Mouse (Mus musculus): ENCODE measurements around the gene Ggt1. TPM values are rescaled to one million over a fixed set of nuclear protein-coding genes. Genes with fewer than 3 reads are reported as not detected.

Ggt1 gene
- polyA plus RNA-seq, 1 experiment from 2014 or later, result 1.8 TPM

- no peak for ATAC-seq (ENCODE audit: low FRiP score)
- WGBS, result 73% methylated on average over 13 of the region's 13 CpGs
- H3K36me3 ChIP-seq, result peaks cover 49% of the 10 kb centered on the region
- H3K9me3 ChIP-seq, result no peaks in the 10 kb centered on the region
- no peak overlapping the region for H3K4me3 ChIP-seq
- peaks cover 33% of the 10 kb centered on the region for H3K4me1 ChIP-seq (replicated peaks)
- no peaks in the 10 kb centered on the region for H3K27me3 ChIP-seq
- no peak overlapping the region for H3K27ac ChIP-seq
- no peak overlapping the region for H3K4me2 ChIP-seq
- no peak overlapping the region for H3K9ac ChIP-seq
Observed at GRCm38 (mm10) chr10:75552701-75553450, 8.5 kb upstream of the Ggt1 start.

GRCm38 (mm10) chr10:75554090-75554489 is 7.3 kb upstream of the Ggt1 start:
- Histone ChIP-seq H3K9ac (no peak overlapping the region), H3K4me3 (no peak overlapping the region), H3K27me3 (no peaks in the 10 kb centered on the region), H3K4me1 (replicated peaks) (peaks cover 41% of the 10 kb centered on the region), H3K4me2 (no peak overlapping the region), H3K36me3 (peaks cover 49% of the 10 kb centered on the region), H3K9me3 (no peaks in the 10 kb centered on the region), H3K27ac (no peak overlapping the region)
- WGBS, result 96% methylated on average over 8 of the region's 8 CpGs
- ATAC-seq (ENCODE audit: low FRiP score), result no peak

- 74% methylated on average over 6 of the region's 6 CpGs for WGBS
- no peak for ATAC-seq (ENCODE audit: low FRiP score)
- Histone ChIP-seq H3K27me3 (peaks cover 1% of the 10 kb centered on the region), H3K9ac (no peak overlapping the region), H3K9me3 (no peaks in the 10 kb centered on the region), H3K4me2 (no peak overlapping the region), H3K36me3 (peaks cover 49% of the 10 kb centered on the region), H3K27ac (peak overlapping the region; percentile 71), H3K4me1 (replicated peaks) (peaks cover 53% of the 10 kb centered on the region), H3K4me3 (no peak overlapping the region)
Observed at GRCm38 (mm10) chr10:75555557-75555956, 5.8 kb upstream of the Ggt1 start.

GRCm38 (mm10) chr10:75556026-75556425 is 5.4 kb upstream of the Ggt1 start:
- peaks cover 6% of the 10 kb centered on the region for H3K27me3 ChIP-seq
- H3K4me3 ChIP-seq, result no peak overlapping the region
- 0 out of 2 replicates have a peak overlapping the region, but pooled peaks have one; percentile 24 for H3K9ac ChIP-seq
- H3K36me3 ChIP-seq, result peaks cover 49% of the 10 kb centered on the region
- ATAC-seq (ENCODE audit: low FRiP score), result peak; percentile 44
- 26% methylated on average over 9 of the region's 9 CpGs for WGBS
- H3K9me3 ChIP-seq, result no peaks in the 10 kb centered on the region
- no peak overlapping the region for H3K4me2 ChIP-seq
- H3K27ac ChIP-seq, result peak overlapping the region; percentile 71
- peaks cover 57% of the 10 kb centered on the region for H3K4me1 ChIP-seq (replicated peaks)

GRCm38 (mm10) chr10:75558515-75558914 is 2.9 kb upstream of the Ggt1 start:
- peaks cover 26% of the 10 kb centered on the region for H3K27me3 ChIP-seq
- peak; percentile 12 for ATAC-seq (ENCODE audit: low FRiP score)
- no peaks in the 10 kb centered on the region for H3K9me3 ChIP-seq
- H3K9ac ChIP-seq, result peak overlapping the region; percentile 95
- peak overlapping the region; percentile 91 for H3K4me2 ChIP-seq
- peaks cover 58% of the 10 kb centered on the region for H3K4me1 ChIP-seq (replicated peaks)
- H3K36me3 ChIP-seq, result peaks cover 32% of the 10 kb centered on the region
- H3K4me3 ChIP-seq, result peak overlapping the region; percentile 68
- H3K27ac ChIP-seq, result peak overlapping the region; percentile 97
- 23% methylated on average over 3 of the region's 3 CpGs for WGBS

- ATAC-seq (ENCODE audit: low FRiP score), result peak; percentile 10; the same call in 1 of the 2 replicates
- H3K27ac ChIP-seq, result peak overlapping the region; percentile 97
- peak overlapping the region; percentile 95 for H3K9ac ChIP-seq
- peak overlapping the region; percentile 68 for H3K4me3 ChIP-seq
- H3K9me3 ChIP-seq, result no peaks in the 10 kb centered on the region
- H3K36me3 ChIP-seq, result peaks cover 26% of the 10 kb centered on the region
- peaks cover 58% of the 10 kb centered on the region for H3K4me1 ChIP-seq (replicated peaks)
- WGBS, result 2% methylated on average over 14 of the region's 14 CpGs
- peaks cover 26% of the 10 kb centered on the region for H3K27me3 ChIP-seq
- peak overlapping the region; percentile 91 for H3K4me2 ChIP-seq
Observed at GRCm38 (mm10) chr10:75559041-75559675, 2.2 kb upstream of the Ggt1 start.

GRCm38 (mm10) chr10:75559676-75560548 is 1.5 kb upstream of the Ggt1 start, which contains the start of gene Lrrc75b:
Gene Lrrc75b (minus strand): TSS chr10:75560330.
- peak within 1 kb of the TSS; percentile 97 for H3K27ac ChIP-seq
- no peaks in the 10 kb centered on the region for H3K9me3 ChIP-seq
- under 1% methylated on average over 75 of the region's 75 CpGs for WGBS
- ATAC-seq (ENCODE audit: low FRiP score), result peak; percentile 56
- H3K36me3 ChIP-seq, result peaks cover 20% of the 10 kb centered on the region
- H3K27me3 ChIP-seq, result peaks cover 26% of the 10 kb centered on the region
- peak within 1 kb of the TSS; percentile 68 for H3K4me3 ChIP-seq
- H3K4me1 ChIP-seq (replicated peaks), result peaks cover 58% of the 10 kb centered on the region
- peak within 1 kb of the TSS; percentile 91 for H3K4me2 ChIP-seq
- H3K9ac ChIP-seq, result peak within 1 kb of the TSS; percentile 95

- H3K9ac ChIP-seq, result peak overlapping the region; percentile 95
- H3K4me2 ChIP-seq, result peak overlapping the region; percentile 91
- H3K27ac ChIP-seq, result peak overlapping the region; percentile 97
- WGBS, result 12% methylated on average over 6 of the region's 6 CpGs
- peaks cover 26% of the 10 kb centered on the region for H3K27me3 ChIP-seq
- peaks cover 14% of the 10 kb centered on the region for H3K36me3 ChIP-seq
- H3K9me3 ChIP-seq, result no peaks in the 10 kb centered on the region
- H3K4me1 ChIP-seq (replicated peaks), result peaks cover 56% of the 10 kb centered on the region
- peak; percentile 25 for ATAC-seq (ENCODE audit: low FRiP score)
- peak overlapping the region; percentile 68 for H3K4me3 ChIP-seq
Observed at GRCm38 (mm10) chr10:75560549-75560899, 880 bp upstream of the Ggt1 start.

- no peaks in the 10 kb centered on the region for H3K36me3 ChIP-seq
- no peak overlapping the region for H3K9ac ChIP-seq
- no peak overlapping the region for H3K4me2 ChIP-seq
- peaks cover 35% of the 10 kb centered on the region for H3K4me1 ChIP-seq (replicated peaks)
- no peaks in the 10 kb centered on the region for H3K9me3 ChIP-seq
- no peak for ATAC-seq (ENCODE audit: low FRiP score)
- peaks cover 26% of the 10 kb centered on the region for H3K27me3 ChIP-seq
- no peak overlapping the region for H3K27ac ChIP-seq
- WGBS, result 90% methylated on average over 8 of the region's 8 CpGs
- H3K4me3 ChIP-seq, result no peak overlapping the region
Observed at GRCm38 (mm10) chr10:75562596-75562995, 1.2 kb downstream of the Ggt1 start.

- H3K4me3 ChIP-seq, result no peak overlapping the region
- no peak for ATAC-seq (ENCODE audit: low FRiP score)
- WGBS, result 88% methylated on average over 12 of the region's 12 CpGs
Observed at GRCm38 (mm10) chr10:75564687-75565265, 3.4 kb downstream of the Ggt1 start.

GRCm38 (mm10) chr10:75565436-75565835 is 4.0 kb downstream of the Ggt1 start:
- Histone ChIP-seq H3K4me3 (no peak overlapping the region), H3K4me1 (replicated peaks) (peaks cover 10% of the 10 kb centered on the region), H3K4me2 (no peak overlapping the region), H3K27ac (no peak overlapping the region), H3K9me3 (no peaks in the 10 kb centered on the region), H3K9ac (no peak overlapping the region), H3K27me3 (peaks cover 33% of the 10 kb centered on the region), H3K36me3 (no peaks in the 10 kb centered on the region)
- 73% methylated on average over 6 of the region's 6 CpGs for WGBS
- no peak for ATAC-seq (ENCODE audit: low FRiP score)

More at GRCm38 (mm10) chr10:75564687-75565265, 3.4 kb downstream of the Ggt1 start:
- no peaks in the 10 kb centered on the region for H3K36me3 ChIP-seq
- no peak overlapping the region for H3K4me2 ChIP-seq
- H3K27me3 ChIP-seq, result peaks cover 33% of the 10 kb centered on the region
- H3K4me1 ChIP-seq (replicated peaks), result peaks cover 15% of the 10 kb centered on the region
- no peaks in the 10 kb centered on the region for H3K9me3 ChIP-seq
- no peak overlapping the region for H3K9ac ChIP-seq
- no peak overlapping the region for H3K27ac ChIP-seq

- WGBS, result 67% methylated on average over 7 of the region's 7 CpGs
- Histone ChIP-seq H3K4me3 (no peak overlapping the region), H3K27ac (no peak overlapping the region), H3K27me3 (peaks cover 28% of the 10 kb centered on the region), H3K9ac (no peak overlapping the region), H3K4me2 (no peak overlapping the region), H3K9me3 (no peaks in the 10 kb centered on the region), H3K36me3 (no peaks in the 10 kb centered on the region), H3K4me1 (replicated peaks) (peaks cover 6% of the 10 kb centered on the region)
- ATAC-seq (ENCODE audit: low FRiP score), result no peak
Observed at GRCm38 (mm10) chr10:75565906-75566305, 4.5 kb downstream of the Ggt1 start.

Measured in hindbrain, embryonic 13.5 days (tissue).